Mouse (Mus musculus): ENCODE results near the gene Ank3. TPM values are rescaled to one million over a fixed set of nuclear protein-coding genes. Genes with fewer than 3 reads are reported as not detected.
A peak's percentile ranks its signal among the peaks of the same experiment; 100 is the strongest.

The Ank3 gene
- polyA plus RNA-seq, 1 experiment from 2014 or later, result 30.3 TPM

GRCm38 (mm10) chr10:70032982-70033381 is 634.4 kb downstream of the Ank3 start:
- Histone ChIP-seq H3K4me2 (no peak overlapping the region), H3K4me1 (no peaks in the 10 kb centered on the region), H3K9ac (no peak overlapping the region), H3K4me3 (no peak overlapping the region), H3K27me3 (no peaks in the 10 kb centered on the region), H3K36me3 (no peaks in the 10 kb centered on the region), H3K9me3 (0 out of 2 replicates have a peak, but pooled peaks cover 2% of the 10 kb centered on the region), H3K27ac (no peak overlapping the region)
- ATAC-seq (ENCODE audit: insufficient number of reproducible peaks, insufficient read depth, low FRiP score, low TSS enrichment, low read depth), result no peak
- 82% methylated on average over 9 of the region's 9 CpGs for WGBS

- 65% methylated on average over 3 of the region's 3 CpGs for WGBS
- no peak for ATAC-seq (ENCODE audit: insufficient number of reproducible peaks, insufficient read depth, low FRiP score, low TSS enrichment, low read depth)
- H3K4me1 ChIP-seq, result no peaks in the 10 kb centered on the region
- no peak overlapping the region for H3K4me3 ChIP-seq
- 0 out of 2 replicates have a peak, but pooled peaks cover 2% of the 10 kb centered on the region for H3K9me3 ChIP-seq
- H3K27me3 ChIP-seq, result no peaks in the 10 kb centered on the region
- no peak overlapping the region for H3K9ac ChIP-seq
- H3K27ac ChIP-seq, result 0 out of 2 replicates have a peak overlapping the region, but pooled peaks have one; percentile 7
- H3K4me2 ChIP-seq, result no peak overlapping the region
- no peaks in the 10 kb centered on the region for H3K36me3 ChIP-seq
These were observed 635.3 kb downstream of the Ank3 start for GRCm38 (mm10) chr10:70033856-70034255.

- no peak for ATAC-seq (ENCODE audit: insufficient number of reproducible peaks, insufficient read depth, low FRiP score, low TSS enrichment, low read depth)
- no peak overlapping the region for H3K27ac ChIP-seq
These were observed 641.3 kb downstream of the Ank3 start for GRCm38 (mm10) chr10:70039871-70040291.

GRCm38 (mm10) chr10:70041562-70041961 is 643.0 kb downstream of the Ank3 start:
- Histone ChIP-seq H3K4me2 (no peak overlapping the region), H3K36me3 (no peaks in the 10 kb centered on the region), H3K4me1 (no peaks in the 10 kb centered on the region), H3K27me3 (no peaks in the 10 kb centered on the region), H3K9me3 (no peaks in the 10 kb centered on the region), H3K27ac (no peak overlapping the region), H3K9ac (no peak overlapping the region), H3K4me3 (no peak overlapping the region)
- ATAC-seq (ENCODE audit: insufficient number of reproducible peaks, insufficient read depth, low FRiP score, low TSS enrichment, low read depth), result no peak

More at GRCm38 (mm10) chr10:70039871-70040291, 641.3 kb downstream of the Ank3 start:
- no peak overlapping the region for H3K4me3 ChIP-seq
- 0 out of 2 replicates have a peak, but pooled peaks cover 2% of the 10 kb centered on the region for H3K9me3 ChIP-seq
- H3K27me3 ChIP-seq, result no peaks in the 10 kb centered on the region
- no peak overlapping the region for H3K4me2 ChIP-seq
- H3K4me1 ChIP-seq, result no peaks in the 10 kb centered on the region
- H3K9ac ChIP-seq, result no peak overlapping the region
- 70% methylated on average over 17 of the region's 17 CpGs for WGBS
- no peaks in the 10 kb centered on the region for H3K36me3 ChIP-seq

- Histone ChIP-seq H3K27ac (no peak overlapping the region), H3K4me3 (no peak overlapping the region), H3K9ac (no peak overlapping the region), H3K36me3 (no peaks in the 10 kb centered on the region), H3K27me3 (no peaks in the 10 kb centered on the region), H3K4me1 (no peaks in the 10 kb centered on the region), H3K4me2 (no peak overlapping the region), H3K9me3 (no peaks in the 10 kb centered on the region)
- 76% methylated on average over 2 of the region's 2 CpGs for WGBS
- no peak for ATAC-seq (ENCODE audit: insufficient number of reproducible peaks, insufficient read depth, low FRiP score, low TSS enrichment, low read depth)
These were observed 647.1 kb downstream of the Ank3 start for GRCm38 (mm10) chr10:70045722-70046121.

- Histone ChIP-seq H3K4me2 (no peak overlapping the region), H3K4me1 (no peaks in the 10 kb centered on the region), H3K4me3 (no peak overlapping the region), H3K27ac (no peak overlapping the region), H3K9ac (no peak overlapping the region), H3K27me3 (no peaks in the 10 kb centered on the region), H3K36me3 (no peaks in the 10 kb centered on the region), H3K9me3 (0 out of 2 replicates have a peak, but pooled peaks cover 4% of the 10 kb centered on the region)
- no peak for ATAC-seq (ENCODE audit: insufficient number of reproducible peaks, insufficient read depth, low FRiP score, low TSS enrichment, low read depth)
- WGBS, result 81% methylated on average over 7 of the region's 7 CpGs
These were observed 651.2 kb downstream of the Ank3 start for GRCm38 (mm10) chr10:70049771-70050170.

- Histone ChIP-seq H3K9me3 (0 out of 2 replicates have a peak, but pooled peaks cover 4% of the 10 kb centered on the region), H3K36me3 (no peaks in the 10 kb centered on the region), H3K27me3 (no peaks in the 10 kb centered on the region), H3K9ac (no peak overlapping the region), H3K4me2 (no peak overlapping the region), H3K4me3 (no peak overlapping the region), H3K27ac (no peak overlapping the region), H3K4me1 (peaks cover 3% of the 10 kb centered on the region; the same call in 1 of the 2 replicates)
- WGBS, result 84% methylated on average over 2 of the region's 2 CpGs
- ATAC-seq (ENCODE audit: insufficient number of reproducible peaks, insufficient read depth, low FRiP score, low TSS enrichment, low read depth), result no peak
These were observed 656.7 kb downstream of the Ank3 start for GRCm38 (mm10) chr10:70055291-70055690.

- 0 out of 2 replicates have a peak, but pooled peaks cover 3% of the 10 kb centered on the region for H3K27me3 ChIP-seq
- peaks cover 3% of the 10 kb centered on the region; the same call in 1 of the 2 replicates for H3K4me1 ChIP-seq
- ATAC-seq (ENCODE audit: insufficient number of reproducible peaks, insufficient read depth, low FRiP score, low TSS enrichment, low read depth), result 0 out of 2 replicates have a peak, but pooled peaks have one; percentile 52
- H3K27ac ChIP-seq, result no peak overlapping the region
- no peak overlapping the region for H3K4me3 ChIP-seq
- no peak overlapping the region for H3K9ac ChIP-seq
- no peaks in the 10 kb centered on the region for H3K36me3 ChIP-seq
- no peak overlapping the region for H3K4me2 ChIP-seq
- 61% methylated on average over 3 of the region's 3 CpGs for WGBS
- H3K9me3 ChIP-seq, result 0 out of 2 replicates have a peak, but pooled peaks cover 4% of the 10 kb centered on the region
These were observed 658.5 kb downstream of the Ank3 start for GRCm38 (mm10) chr10:70057064-70057463.

- Histone ChIP-seq H3K36me3 (no peaks in the 10 kb centered on the region), H3K27me3 (0 out of 2 replicates have a peak, but pooled peaks cover 3% of the 10 kb centered on the region), H3K4me3 (no peak overlapping the region), H3K9me3 (no peaks in the 10 kb centered on the region), H3K4me2 (no peak overlapping the region), H3K27ac (no peak overlapping the region), H3K4me1 (peaks cover 3% of the 10 kb centered on the region; the same call in 1 of the 2 replicates), H3K9ac (no peak overlapping the region)
- WGBS, result 73% methylated on average over 19 of the region's 19 CpGs
- no peak for ATAC-seq (ENCODE audit: insufficient number of reproducible peaks, insufficient read depth, low FRiP score, low TSS enrichment, low read depth)
These were observed 661.6 kb downstream of the Ank3 start for GRCm38 (mm10) chr10:70060021-70060688.

GRCm38 (mm10) chr10:70060689-70061081 is 662.1 kb downstream of the Ank3 start:
- Histone ChIP-seq H3K4me3 (no peak overlapping the region), H3K9me3 (no peaks in the 10 kb centered on the region), H3K4me2 (no peak overlapping the region), H3K4me1 (peaks cover 3% of the 10 kb centered on the region; the same call in 1 of the 2 replicates), H3K9ac (no peak overlapping the region), H3K27ac (no peak overlapping the region), H3K36me3 (no peaks in the 10 kb centered on the region), H3K27me3 (0 out of 2 replicates have a peak, but pooled peaks cover 3% of the 10 kb centered on the region)
- ATAC-seq (ENCODE audit: insufficient number of reproducible peaks, insufficient read depth, low FRiP score, low TSS enrichment, low read depth), result no peak
- WGBS, result 39% methylated on average over 10 of the region's 10 CpGs

- ATAC-seq (ENCODE audit: insufficient number of reproducible peaks, insufficient read depth, low FRiP score, low TSS enrichment, low read depth), result no peak
These were observed 665.4 kb downstream of the Ank3 start for GRCm38 (mm10) chr10:70063881-70064555.

More at GRCm38 (mm10) chr10:70063881-70064555, 665.4 kb downstream of the Ank3 start:
- Histone ChIP-seq H3K4me3 (no peak overlapping the region), H3K36me3 (no peaks in the 10 kb centered on the region), H3K27ac (no peak overlapping the region), H3K4me2 (no peak overlapping the region), H3K27me3 (0 out of 2 replicates have a peak, but pooled peaks cover 3% of the 10 kb centered on the region), H3K4me1 (no peaks in the 10 kb centered on the region), H3K9me3 (no peaks in the 10 kb centered on the region), H3K9ac (no peak overlapping the region)
- WGBS, result 65% methylated on average over 6 of the region's 6 CpGs
